Mouse (Mus musculus) left cerebral cortex, adult 11 months (tissue): ENCODE data around the gene Zfp771.
"Not testable (repeated sequence)": the region's sequence is repeated elsewhere in the genome, so short reads cannot be mapped to it uniquely, and the experiment has no call there.

ENCODE experiments used
- DNase-seq: peaks from one replicate; pipeline ENCODE4 v3.0.0; 2022; ENCODE audit warnings: low spot score

Zfp771 gene

GRCm38 (mm10) chr7:127217901-127218642, 26.0 kb upstream of the Zfp771 start:
- no peak for DNase-seq

GRCm38 (mm10) chr7:127218670-127219069, 25.4 kb upstream of the Zfp771 start:
- DNase-seq = no peak

- DNase-seq = no peak
These were observed 23.6 kb upstream of the Zfp771 start for GRCm38 (mm10) chr7:127220440-127220839.

GRCm38 (mm10) chr7:127223106-127223505, 21.0 kb upstream of the Zfp771 start:
- no peak for DNase-seq

GRCm38 (mm10) chr7:127223515-127224478, 20.3 kb upstream of the Zfp771 start:
- no peak for DNase-seq

- DNase-seq = no peak
These were observed 19.5 kb upstream of the Zfp771 start for GRCm38 (mm10) chr7:127224616-127225015.

- no peak for DNase-seq
These were observed 18.7 kb upstream of the Zfp771 start for GRCm38 (mm10) chr7:127225147-127225995.

- DNase-seq = no peak
These were observed 15.3 kb upstream of the Zfp771 start for GRCm38 (mm10) chr7:127228615-127229303.

GRCm38 (mm10) chr7:127231376-127231775, 12.7 kb upstream of the Zfp771 start:
- DNase-seq = no peak

GRCm38 (mm10) chr7:127231826-127232621, 12.1 kb upstream of the Zfp771 start:
- DNase-seq = no peak

- DNase-seq = peak; percentile 68
These were observed 11.3 kb upstream of the Zfp771 start, which contains the start of the genes Zfp553 and Sept1 for GRCm38 (mm10) chr7:127232622-127233367. Gene Zfp553, plus strand, starts transcription at chr7:127233061. Gene Sept1, minus strand, starts transcription at chr7:127233130.

- no peak for DNase-seq
These were observed 10.7 kb upstream of the Zfp771 start for GRCm38 (mm10) chr7:127233368-127233749.

- no peak for DNase-seq
These were observed 10.3 kb upstream of the Zfp771 start for GRCm38 (mm10) chr7:127233765-127234164.

- no peak for DNase-seq
These were observed 9.3 kb upstream of the Zfp771 start for GRCm38 (mm10) chr7:127234777-127235176.

- DNase-seq = no peak
These were observed 660 bp upstream of the Zfp771 start for GRCm38 (mm10) chr7:127243361-127243867.

GRCm38 (mm10) chr7:127244658-127245510, 810 bp downstream of the Zfp771 start:
- no peak for DNase-seq

GRCm38 (mm10) chr7:127250511-127250910, 6.4 kb downstream of the Zfp771 start:
- not testable (repeated sequence) for DNase-seq

GRCm38 (mm10) chr7:127252414-127252813, 8.3 kb downstream of the Zfp771 start:
- no peak for DNase-seq

GRCm38 (mm10) chr7:127253341-127253740, 9.3 kb downstream of the Zfp771 start:
- DNase-seq = no peak
